In genomic region chr11:114675341-114675825, GRCm38 (mm10) we compare ENCODE assay signal across 8 mouse cellular contexts. TPM values are rescaled to one million over a fixed set of nuclear protein-coding genes. Genes with fewer than 3 reads are reported as not detected.
DNase-seq lines count a peak whose midpoint lies in the region; ATAC-seq and TF ChIP-seq lines count a peak whose summit lies in the region.

Ttyh2 (plus strand) TSS chr11:114675431.

- peak within 1 kb of the TSS; percentile 78 to 80 for H3K4me3 ChIP-seq in ES-E14 (ENCODE audit: insufficient read depth in 1 of 2, low read depth in 1 of 2, low read length in 2 of 2, poor library complexity in 1 of 2, severe bottlenecking in 1 of 2)
- H3K4me3 ChIP-seq in forebrain, embryonic 11.5 days (ENCODE audit: low read depth, low read length) = peak within 1 kb of the TSS; percentile 52
- peak within 1 kb of the TSS; percentile 69 for H3K4me3 ChIP-seq in heart, postnatal 0 days (ENCODE audit: low read depth, low read length)
- H3K4me3 ChIP-seq in neural tube, embryonic 14.5 days (ENCODE audit: low read depth, low read length) = peak within 1 kb of the TSS; percentile 45

- in situ Hi-C loops in ES-E14 (cut with MboI; ENCODE audit: low sequenced_read_pairs in 2 of 2, unreplicated experiment in 2 of 2) = no loop called here

- peaks cover 37% of the 10 kb centered on the region for H3K36me3 ChIP-seq in ES-E14 (ENCODE audit: control insufficient read depth, insufficient read depth, low read length, poor library complexity, severe bottlenecking)
- H3K36me3 ChIP-seq in forebrain, embryonic 11.5 days (ENCODE audit: control insufficient read depth, insufficient read depth, low read length) = peaks cover 7% of the 10 kb centered on the region; the same call in 1 of the 2 replicates
- peaks cover 30% of the 10 kb centered on the region for H3K36me3 ChIP-seq in heart, postnatal 0 days (replicated peaks; ENCODE audit: control insufficient read depth, insufficient read depth, low read length)
- H3K36me3 ChIP-seq in neural tube, embryonic 14.5 days (ENCODE audit: control insufficient read depth, insufficient read depth, low read length) = peaks cover 30% of the 10 kb centered on the region

- peak within 1 kb of the TSS; percentile 97 for H3K4me2 ChIP-seq in forebrain, embryonic 11.5 days (ENCODE audit: low read depth, low read length, severe bottlenecking)
- peak within 1 kb of the TSS; percentile 97 for H3K4me2 ChIP-seq in heart, postnatal 0 days (ENCODE audit: low read depth, low read length)
- peak within 1 kb of the TSS; percentile 75 for H3K4me2 ChIP-seq in neural tube, embryonic 14.5 days (ENCODE audit: low read depth, low read length)

- H3K27me3 ChIP-seq in forebrain, embryonic 11.5 days (ENCODE audit: control insufficient read depth, insufficient read depth, low read length) = peaks cover 4% of the 10 kb centered on the region; the same call in 1 of the 2 replicates
- no peaks in the 10 kb centered on the region for H3K27me3 ChIP-seq in heart, postnatal 0 days (ENCODE audit: control insufficient read depth, insufficient read depth, low read length)
- H3K27me3 ChIP-seq in neural tube, embryonic 14.5 days (ENCODE audit: control insufficient read depth, insufficient read depth, low read length) = no peaks in the 10 kb centered on the region

- under 1% methylated on average over 40 of the region's 40 CpGs for WGBS in forebrain, embryonic 11.5 days
- under 1% methylated on average over 36 of the region's 40 CpGs for WGBS in heart, postnatal 0 days
- WGBS in neural tube, embryonic 14.5 days = 1% methylated on average over 40 of the region's 40 CpGs

- peak; percentile 91 for ATAC-seq in forebrain, embryonic 11.5 days (replicated peaks; ENCODE audit: low FRiP score)
- peak; percentile 81 for ATAC-seq in heart, postnatal 0 days (ENCODE audit: insufficient read depth, low read depth)
- ATAC-seq in neural tube, embryonic 14.5 days (ENCODE audit: low read depth) = peak; percentile 78

- no peak for TF ChIP-seq EP300 in heart, postnatal 0 days (IDR thresholded peaks at IDR 0.05; ENCODE audit: low read depth)

- H3K4me1 ChIP-seq in ES-E14 (ENCODE audit: control insufficient read depth in 2 of 2, insufficient read depth in 2 of 2, low read length in 2 of 2, poor library complexity in 1 of 2) = peaks cover 0 to 27% of the 10 kb centered on the region in 2 experiments; a peak in 2 of 4 replicates
- peaks cover 7% of the 10 kb centered on the region; the same call in 1 of the 2 replicates for H3K4me1 ChIP-seq in forebrain, embryonic 11.5 days (replicated peaks; ENCODE audit: control insufficient read depth, insufficient read depth, low read length)
- peaks cover 31% of the 10 kb centered on the region for H3K4me1 ChIP-seq in heart, postnatal 0 days (ENCODE audit: control insufficient read depth, insufficient read depth)
- peaks cover 16% of the 10 kb centered on the region for H3K4me1 ChIP-seq in neural tube, embryonic 14.5 days (ENCODE audit: control insufficient read depth, insufficient read depth, low read length)

- peak; percentile 89 for DNase-seq in ES-E14 (ENCODE audit: low read depth, low spot score)
- peak; percentile 63 for DNase-seq in c-Kit-positive CD71-positive TER-119-positive erythroid progenitor cells, embryonic 14.5 days (ENCODE audit: low spot score)
- peak; percentile 94 for DNase-seq in forebrain, embryonic 11.5 days (ENCODE audit: low spot score)
- DNase-seq in heart, postnatal 0 days (ENCODE audit: low spot score) = peak; percentile 71
- DNase-seq in kidney, postnatal 36 days = peak; percentile 92 to 93
- DNase-seq in lung, adult 18-20 months = peak; percentile 85 to 90
- peak; percentile 24 to 42 for DNase-seq in thymus, adult 18-20 months

- no peaks in the 10 kb centered on the region for H3K9me3 ChIP-seq in ES-E14 (ENCODE audit: control insufficient read depth, insufficient read depth, low read depth, low read length)
- H3K9me3 ChIP-seq in forebrain, embryonic 11.5 days (ENCODE audit: control insufficient read depth, low read length) = no peaks in the 10 kb centered on the region
- H3K9me3 ChIP-seq in heart, postnatal 0 days (replicated peaks; ENCODE audit: control insufficient read depth, low read length) = no peaks in the 10 kb centered on the region
- no peaks in the 10 kb centered on the region for H3K9me3 ChIP-seq in neural tube, embryonic 14.5 days (ENCODE audit: control insufficient read depth, low read length)

- 0 out of 2 replicates have a peak, but pooled peaks have one; percentile 4 for TF ChIP-seq CTCF in heart, postnatal 0 days (IDR thresholded peaks at IDR 0.05; ENCODE audit: low read depth)

- peak within 1 kb of the TSS; percentile 81 for H3K9ac ChIP-seq in ES-E14 (ENCODE audit: insufficient read depth, low read depth, low read length, poor library complexity, severe bottlenecking)
- peak within 1 kb of the TSS; percentile 68 for H3K9ac ChIP-seq in forebrain, embryonic 11.5 days (ENCODE audit: low read length)
- peak within 1 kb of the TSS; percentile 69 for H3K9ac ChIP-seq in heart, postnatal 0 days (replicated peaks; ENCODE audit: low read depth, low read length)
- peak within 1 kb of the TSS; percentile 63 for H3K9ac ChIP-seq in neural tube, embryonic 14.5 days (replicated peaks; ENCODE audit: low read depth, low read length)

- peak within 1 kb of the TSS; percentile 2; the same call in 1 of the 2 replicates for H3K27ac ChIP-seq in ES-E14 (ENCODE audit: insufficient read depth, low read depth, low read length, poor library complexity, severe bottlenecking)
- H3K27ac ChIP-seq in forebrain, embryonic 11.5 days (ENCODE audit: low read depth, low read length) = no peak within 1 kb of the TSS
- H3K27ac ChIP-seq in heart, postnatal 0 days (ENCODE audit: low read depth) = peak within 1 kb of the TSS; percentile 47
- H3K27ac ChIP-seq in neural tube, embryonic 14.5 days (ENCODE audit: low read depth, low read length) = 0 out of 2 replicates have a peak within 1 kb of the TSS, but pooled peaks have one; percentile 39

TF ChIP-seq in ES-E14, 5 proteins besides CTCF, POLR2A, EP300 and RAD21:
- no peak for TF ChIP-seq MAFK (IDR thresholded peaks at IDR 0.05; ENCODE audit: insufficient read depth, low read depth, low read length)
- peak; percentile 48; the same call in 1 of the 2 replicates for TF ChIP-seq HCFC1 (IDR thresholded peaks at IDR 0.05; ENCODE audit: borderline replicate concordance, insufficient read depth, low read length)
- no peak for TF ChIP-seq CHD2 (IDR thresholded peaks at IDR 0.05; ENCODE audit: low read depth, low read length)
TF ChIP-seq in ES-E14: peak in this region for 1.

RNA-seq across cellular contexts. Expression of gene Ttyh2, which starts in this region (rescaled TPM):
- total RNA-seq in ES-E14 (2012; rRNA removed) = 16.7 and 40.0 TPM in 2 replicates
- polyA plus RNA-seq in forebrain, embryonic 11.5 days (2014; fragmentation: Nextera tagmentation; extraction: Ambion mirVana) = 10.5 and 11.7 TPM in 2 replicates
- 12.4 and 17.6 TPM in 2 replicates for total RNA-seq in heart, postnatal 0 days (2014; rRNA removed; ENCODE audit: low replicate concordance)
- 10.5 and 11.8 TPM in 2 replicates for polyA plus RNA-seq in heart, postnatal 0 days (2015; fragmentation: Nextera tagmentation; extraction: Ambion mirVana)
- polyA plus RNA-seq in neural tube, embryonic 14.5 days (2014; fragmentation: Nextera tagmentation; extraction: Ambion mirVana) = 28.0 and 34.8 TPM in 2 replicates

Comparison
In these comparisons a context has a peak if more than half of its experiments do, and no peak if none do; other contexts are left out.
1. DNase-seq: peak in every context shown above with its lines; median percentile 94 in forebrain, embryonic 11.5 days; 92 in kidney, postnatal 36 days; 89 in ES-E14; 88 in lung, adult 18-20 months; 71 in heart, postnatal 0 days; 63 in c-Kit-positive CD71-positive TER-119-positive erythroid progenitor cells, embryonic 14.5 days; 33 in thymus, adult 18-20 months.